Comparison of ENCODE assay signal across 12 mouse cellular contexts in the genomic region with DNA sequence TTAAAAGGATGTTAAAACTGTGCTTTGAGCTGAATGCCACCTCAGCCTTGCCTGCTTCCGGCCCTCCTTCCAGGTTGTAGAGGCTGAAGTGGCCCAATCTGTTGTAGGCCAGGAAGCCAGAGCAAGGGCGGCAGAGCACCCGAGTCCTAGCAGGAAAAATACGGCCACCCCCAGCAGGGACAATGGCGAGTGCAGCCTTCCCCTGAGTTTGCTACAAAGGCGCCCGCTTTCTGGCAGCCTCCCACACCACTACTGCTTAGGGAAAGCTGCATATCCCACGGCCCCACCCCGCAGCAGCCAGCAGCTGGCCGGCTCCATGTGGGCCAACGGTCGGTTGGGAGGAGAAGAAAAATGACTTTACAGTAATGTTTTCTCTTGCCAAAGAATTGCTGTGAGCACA.
A peak's percentile ranks its signal among the peaks of the same experiment; 100 is the strongest.
DNase-seq lines count a peak whose midpoint lies in the region; ATAC-seq and TF ChIP-seq lines count a peak whose summit lies in the region.
"Had no signal": no experiment of that assay in that cellular context is flagged by ENCODE, and none has a peak within 500 bp of the region (broad histone marks: within the 10 kb centered on the region; RNA-seq: fewer than 3 reads in every experiment).

No protein-coding gene starts in this region.

- DNase-seq in adrenal gland, postnatal 14 days, result peak; percentile 5
- DNase-seq in adrenal gland, postnatal 4 days (ENCODE audit: low spot score in 2 of 2), result no peak
- peak; percentile 8 to 11 for DNase-seq in heart, postnatal 10 days
- no peak for DNase-seq in heart, postnatal 25 days (ENCODE audit: low spot score)
- peak; percentile 1 for DNase-seq in midbrain, postnatal 0 days (ENCODE audit: low spot score)
- no peak for DNase-seq in midbrain, embryonic 10.5 days (ENCODE audit: low spot score)
- peak; percentile 2 to 13 for DNase-seq in heart, postnatal 36 days
- no peak for DNase-seq in cerebellum, adult 2 months
- DNase-seq: thymus, adult 2 months had no signal

- TF ChIP-seq POLR2A in cerebellum, adult 2 months (IDR thresholded peaks at IDR 0.05; ENCODE audit: borderline replicate concordance, insufficient read depth, low read length), result no peak

- H3K4me3 ChIP-seq in midbrain, postnatal 0 days (ENCODE audit: low read depth, low read length), result no peak overlapping the region
- H3K4me3 ChIP-seq in midbrain, embryonic 10.5 days, result no peak overlapping the region
- no peak overlapping the region for H3K4me3 ChIP-seq in cerebellum, adult 2 months (replicated peaks; ENCODE audit: insufficient read depth, low read depth, low read length)
- H3K4me3 ChIP-seq: heart, embryonic 13.5 days had no signal

- no peak for TF ChIP-seq CTCF in midbrain, postnatal 0 days (IDR thresholded peaks at IDR 0.05)
- no peak for TF ChIP-seq CTCF in cerebellum, adult 2 months (IDR thresholded peaks at IDR 0.05; ENCODE audit: borderline replicate concordance, insufficient read depth, low read depth, low read length)

- no peaks in the 10 kb centered on the region for H3K27me3 ChIP-seq in midbrain, postnatal 0 days (ENCODE audit: insufficient read depth, low read length)
- H3K27me3 ChIP-seq in midbrain, embryonic 10.5 days (ENCODE audit: low read depth, poor library complexity, severe bottlenecking), result no peaks in the 10 kb centered on the region
- H3K27me3 ChIP-seq in cerebellum, adult 2 months (ENCODE audit: control insufficient read depth, insufficient read depth, low read length), result no peaks in the 10 kb centered on the region
- H3K27me3 ChIP-seq: heart, embryonic 13.5 days had no signal

- no peaks in the 10 kb centered on the region for H3K9me3 ChIP-seq in midbrain, postnatal 0 days (ENCODE audit: low read length)
- H3K9me3 ChIP-seq in midbrain, embryonic 10.5 days (replicated peaks), result no peaks in the 10 kb centered on the region
- H3K9me3 ChIP-seq: heart, embryonic 13.5 days had no signal

- no peak for ATAC-seq in midbrain, postnatal 0 days (ENCODE audit: low FRiP score)
- ATAC-seq: activated CD4-positive, CD25-positive, alpha-beta regulatory T cell, adult 4 months; hindbrain, postnatal 0 days had no signal

- no peak overlapping the region for H3K4me2 ChIP-seq in midbrain, postnatal 0 days (ENCODE audit: low read depth, low read length, poor library complexity, severe bottlenecking)
- H3K4me2 ChIP-seq: heart, embryonic 13.5 days had no signal

- no peak overlapping the region for H3K9ac ChIP-seq in midbrain, postnatal 0 days (replicated peaks; ENCODE audit: low read length, poor library complexity, severe bottlenecking)
- H3K9ac ChIP-seq: heart, embryonic 13.5 days had no signal

- H3K27ac ChIP-seq in midbrain, postnatal 0 days (ENCODE audit: low read depth, low read length), result no peak overlapping the region
- H3K27ac ChIP-seq in midbrain, embryonic 10.5 days (replicated peaks), result no peak overlapping the region
- no peak overlapping the region for H3K27ac ChIP-seq in cerebellum, adult 2 months (ENCODE audit: insufficient read depth, low read length)
- H3K27ac ChIP-seq: heart, embryonic 13.5 days; hindbrain, postnatal 0 days had no signal

- no peaks in the 10 kb centered on the region for H3K36me3 ChIP-seq in midbrain, postnatal 0 days (ENCODE audit: insufficient read depth, low read length)
- H3K36me3 ChIP-seq in midbrain, embryonic 10.5 days, result no peaks in the 10 kb centered on the region
- H3K36me3 ChIP-seq: heart, embryonic 13.5 days had no signal

- 48% methylated on average over 12 of the region's 12 CpGs for WGBS in midbrain, postnatal 0 days
- 45% methylated on average over 12 of the region's 12 CpGs for WGBS in midbrain, embryonic 10.5 days
- 12% methylated on average over 12 of the region's 12 CpGs for WGBS in cerebellum, adult 2 months

- H3K4me1 ChIP-seq in midbrain, postnatal 0 days (ENCODE audit: insufficient read depth, low read length), result no peaks in the 10 kb centered on the region
- H3K4me1 ChIP-seq in midbrain, embryonic 10.5 days, result 0 out of 2 replicates have a peak, but pooled peaks cover 2% of the 10 kb centered on the region
- no peaks in the 10 kb centered on the region for H3K4me1 ChIP-seq in cerebellum, adult 2 months (ENCODE audit: control insufficient read depth, insufficient read depth, low read length)
- H3K4me1 ChIP-seq: heart, embryonic 13.5 days had no signal

- intact Hi-C loops in heart, postnatal 10 days (cut with DNase I), result no loop called here
- intact Hi-C loops in heart, postnatal 25 days (cut with DNase I), result no loop called here
- intact Hi-C loops in heart, postnatal 36 days (cut with DNase I), result no loop called here

Comparison
In these comparisons a context has a peak if more than half of its experiments do, and no peak if none do; other contexts are left out.
1. DNase-seq: peak in adrenal gland, postnatal 14 days (single experiment), heart, postnatal 10 days (2 of 2), midbrain, postnatal 0 days (single experiment) and heart, postnatal 36 days (2 of 2); none in adrenal gland, postnatal 4 days (0 of 2), heart, postnatal 25 days (single experiment), midbrain, embryonic 10.5 days (single experiment) and cerebellum, adult 2 months (0 of 2).